Mouse (Mus musculus) neural tube, embryonic 15.5 days (tissue): ENCODE results near the gene Tsx. TPM values are rescaled to one million over a fixed set of nuclear protein-coding genes. Genes with fewer than 3 reads are reported as not detected.

Source experiments
- ATAC-seq: fragments of 200-750 bp; cut with Nextera tagmentation; 2 replicates; pipeline ENCODE4 v1.8.0; 2017; ENCODE audit warnings: mild to moderate bottlenecking, moderate TSS enrichment, moderate library complexity; ENCODE audit not compliant: low FRiP score
- H3K27ac ChIP-seq: fragments of 300-500 bp; sonication (generic); replicated peaks from 2 replicates; pipeline ENCODE4 v1.5.1; 2015; ENCODE audit warnings: mild to moderate bottlenecking, inconsistent platforms
- H3K27me3 ChIP-seq: fragments of 300-500 bp; sonication (generic); replicated peaks from 2 replicates; pipeline ENCODE4 v1.6.1; 2015; ENCODE audit warnings: inconsistent platforms
- H3K36me3 ChIP-seq: fragments of 300-500 bp; sonication (generic); 2 replicates; pipeline ENCODE4 v1.6.1; 2015; ENCODE audit warnings: inconsistent platforms
- H3K4me1 ChIP-seq: fragments of 300-500 bp; sonication (generic); 2 replicates; pipeline ENCODE4 v1.6.1; 2015; ENCODE audit warnings: inconsistent platforms
- H3K4me2 ChIP-seq: fragments of 300-500 bp; sonication (generic); 2 replicates; pipeline ENCODE4 v1.6.1; 2015; ENCODE audit warnings: inconsistent platforms, mild to moderate bottlenecking, moderate library complexity
- H3K4me3 ChIP-seq: fragments of 300-500 bp; sonication (generic); replicated peaks from 2 replicates; pipeline ENCODE4 v1.5.1; 2015; ENCODE audit warnings: mild to moderate bottlenecking, inconsistent platforms
- H3K9ac ChIP-seq: fragments of 300-500 bp; sonication (generic); replicated peaks from 2 replicates; pipeline ENCODE4 v1.6.1; 2015; ENCODE audit warnings: mild to moderate bottlenecking, inconsistent platforms
- H3K9me3 ChIP-seq: fragments of 300-500 bp; sonication (generic); replicated peaks from 2 replicates; pipeline ENCODE4 v1.6.1; 2016; ENCODE audit warnings: inconsistent platforms
- WGBS: fragments of 180-500 bp; shearing (Covaris S2); methylation state at CpG from one replicate; pipeline ENCODE4 v1.1.7; 2015; ENCODE audit warnings: mixed read lengths; 5-methylcytosine and 5-hydroxymethylcytosine counted together
- polyA plus RNA-seq: library from polyadenylated mRNA; unstranded; fragments of >200 nt; fragmentation: Nextera tagmentation; extraction: Ambion mirVana; gene quantifications from 2 replicates; pipeline ENCODE4 v1.2.1, GENCODE M21; 2015

Gene Tsx
- polyA plus RNA-seq, result 0.26 and 0.46 TPM in 2 replicates

GRCm38 (mm10) chrX:103414167-103414566 is at the start of gene Tsx:
Gene Tsx (plus strand): TSS chrX:103414467.
- H3K9ac ChIP-seq, result no peak within 1 kb of the TSS
- no peaks in the 10 kb centered on the region for H3K4me1 ChIP-seq
- no peak for ATAC-seq
- peaks cover 42% of the 10 kb centered on the region for H3K27me3 ChIP-seq
- H3K9me3 ChIP-seq, result no peaks in the 10 kb centered on the region
- 82% methylated on average over 5 of the region's 5 CpGs for WGBS
- no peak within 1 kb of the TSS for H3K4me3 ChIP-seq
- no peak within 1 kb of the TSS for H3K27ac ChIP-seq
- no peak within 1 kb of the TSS for H3K4me2 ChIP-seq
- no peaks in the 10 kb centered on the region for H3K36me3 ChIP-seq

- Histone ChIP-seq H3K9ac (no peak overlapping the region), H3K4me3 (no peak overlapping the region), H3K4me2 (no peak overlapping the region), H3K9me3 (no peaks in the 10 kb centered on the region), H3K36me3 (no peaks in the 10 kb centered on the region), H3K27ac (no peak overlapping the region), H3K4me1 (peaks cover 4% of the 10 kb centered on the region; the same call in 1 of the 2 replicates), H3K27me3 (peaks cover 7% of the 10 kb centered on the region; the same call in 1 of the 2 replicates)
- 42% methylated on average over 5 of the region's 5 CpGs for WGBS
- ATAC-seq, result peak; percentile 65; the same call in 1 of the 2 replicates
Observed at GRCm38 (mm10) chrX:103366201-103366600, 48.1 kb upstream of the Tsx start.

- WGBS, result 29% methylated on average over 3 of the region's 3 CpGs
- Histone ChIP-seq H3K9me3 (no peaks in the 10 kb centered on the region), H3K27ac (no peak overlapping the region), H3K9ac (no peak overlapping the region), H3K4me1 (peaks cover 4% of the 10 kb centered on the region; the same call in 1 of the 2 replicates), H3K4me2 (no peak overlapping the region), H3K27me3 (peaks cover 12% of the 10 kb centered on the region; the same call in 1 of the 2 replicates), H3K4me3 (no peak overlapping the region), H3K36me3 (no peaks in the 10 kb centered on the region)
- no peak for ATAC-seq
Observed at GRCm38 (mm10) chrX:103368650-103369049, 45.6 kb upstream of the Tsx start.

GRCm38 (mm10) chrX:103371221-103371620 is 43.0 kb upstream of the Tsx start:
- 73% methylated on average over 2 of the region's 2 CpGs for WGBS
- H3K27ac ChIP-seq, result no peak overlapping the region
- no peak overlapping the region for H3K9ac ChIP-seq
- H3K4me3 ChIP-seq, result no peak overlapping the region
- peaks cover 21% of the 10 kb centered on the region; the same call in 1 of the 2 replicates for H3K27me3 ChIP-seq
- no peak for ATAC-seq
- H3K4me1 ChIP-seq, result peaks cover 1% of the 10 kb centered on the region; the same call in 1 of the 2 replicates
- no peaks in the 10 kb centered on the region for H3K36me3 ChIP-seq
- H3K9me3 ChIP-seq, result no peaks in the 10 kb centered on the region
- no peak overlapping the region for H3K4me2 ChIP-seq

DNA sequence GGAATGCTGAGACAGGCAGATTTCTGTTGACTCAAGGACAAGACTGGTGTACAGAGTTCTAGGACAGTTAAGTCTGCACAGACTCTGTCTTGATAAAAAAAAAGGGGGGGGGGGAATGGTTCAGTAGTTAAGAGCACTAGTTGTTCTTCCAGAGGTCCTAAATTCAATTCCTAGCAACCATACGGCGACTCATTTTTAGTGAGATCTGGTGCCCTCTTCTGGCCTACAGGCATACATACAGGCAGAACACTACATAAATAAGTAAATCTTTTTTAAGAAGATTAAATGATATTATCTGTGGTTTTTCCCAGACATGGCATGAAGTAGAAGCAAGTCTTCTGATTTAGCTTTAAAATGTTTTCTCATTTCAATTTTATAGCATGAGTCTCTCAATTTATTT is 42.6 kb upstream of the Tsx start:
- no peak overlapping the region for H3K4me2 ChIP-seq
- 42% methylated on average over 2 of the region's 2 CpGs for WGBS
- no peak for ATAC-seq
- no peaks in the 10 kb centered on the region for H3K4me1 ChIP-seq
- H3K4me3 ChIP-seq, result no peak overlapping the region
- no peak overlapping the region for H3K9ac ChIP-seq
- no peak overlapping the region for H3K27ac ChIP-seq
- H3K9me3 ChIP-seq, result no peaks in the 10 kb centered on the region
- peaks cover 21% of the 10 kb centered on the region; the same call in 1 of the 2 replicates for H3K27me3 ChIP-seq
- no peaks in the 10 kb centered on the region for H3K36me3 ChIP-seq

GRCm38 (mm10) chrX:103374250-103374649 is 40.0 kb upstream of the Tsx start:
- ATAC-seq, result no peak
- no peaks in the 10 kb centered on the region for H3K9me3 ChIP-seq
- no peak overlapping the region for H3K27ac ChIP-seq
- no peak overlapping the region for H3K9ac ChIP-seq
- no peak overlapping the region for H3K4me2 ChIP-seq
- no peaks in the 10 kb centered on the region for H3K4me1 ChIP-seq
- H3K27me3 ChIP-seq, result peaks cover 22% of the 10 kb centered on the region; the same call in 1 of the 2 replicates
- H3K36me3 ChIP-seq, result no peaks in the 10 kb centered on the region
- no peak overlapping the region for H3K4me3 ChIP-seq
- 62% methylated on average over 5 of the region's 5 CpGs for WGBS

- Histone ChIP-seq H3K9me3 (no peaks in the 10 kb centered on the region), H3K27me3 (peaks cover 24% of the 10 kb centered on the region), H3K4me2 (no peak overlapping the region), H3K4me1 (no peaks in the 10 kb centered on the region), H3K36me3 (no peaks in the 10 kb centered on the region), H3K4me3 (no peak overlapping the region), H3K9ac (no peak overlapping the region), H3K27ac (no peak overlapping the region)
- WGBS, result 77% methylated on average over 3 of the region's 3 CpGs
- no peak for ATAC-seq
Observed at GRCm38 (mm10) chrX:103384528-103384927, 29.7 kb upstream of the Tsx start.

- Histone ChIP-seq H3K4me3 (no peak overlapping the region), H3K4me2 (no peak overlapping the region), H3K36me3 (no peaks in the 10 kb centered on the region), H3K9me3 (no peaks in the 10 kb centered on the region), H3K4me1 (no peaks in the 10 kb centered on the region), H3K27me3 (peaks cover 27% of the 10 kb centered on the region), H3K9ac (no peak overlapping the region), H3K27ac (no peak overlapping the region)
- ATAC-seq, result no peak
- 87% methylated on average over 3 of the region's 3 CpGs for WGBS
Observed at GRCm38 (mm10) chrX:103388131-103388530, 26.1 kb upstream of the Tsx start.

DNA sequence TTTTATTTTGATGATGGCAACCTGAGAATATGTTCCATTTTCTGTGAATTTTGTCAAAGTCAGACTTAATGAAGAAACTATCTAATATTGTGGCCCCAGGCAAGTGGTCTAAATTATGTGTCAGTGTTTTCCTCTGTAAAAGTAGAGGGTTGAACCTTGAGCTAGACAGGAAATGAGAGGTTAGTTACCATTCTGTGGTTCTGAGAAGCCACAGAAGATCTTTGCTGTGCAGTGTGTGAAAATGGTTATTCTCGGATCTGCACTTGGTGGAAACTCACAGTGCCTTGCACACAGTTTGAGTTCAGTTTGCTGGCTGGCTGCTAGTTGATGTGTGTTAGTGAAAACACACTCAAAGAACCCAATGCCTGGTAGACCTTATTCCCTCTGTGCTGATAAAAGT is 20.4 kb upstream of the Tsx start:
- no peak overlapping the region for H3K27ac ChIP-seq
- H3K36me3 ChIP-seq, result no peaks in the 10 kb centered on the region
- H3K4me2 ChIP-seq, result no peak overlapping the region
- H3K27me3 ChIP-seq, result peaks cover 21% of the 10 kb centered on the region
- H3K4me1 ChIP-seq, result no peaks in the 10 kb centered on the region
- no peak overlapping the region for H3K9ac ChIP-seq
- ATAC-seq, result no peak
- WGBS, result 89% methylated on average over 1 of the region's 1 CpGs
- no peaks in the 10 kb centered on the region for H3K9me3 ChIP-seq
- no peak overlapping the region for H3K4me3 ChIP-seq

DNA sequence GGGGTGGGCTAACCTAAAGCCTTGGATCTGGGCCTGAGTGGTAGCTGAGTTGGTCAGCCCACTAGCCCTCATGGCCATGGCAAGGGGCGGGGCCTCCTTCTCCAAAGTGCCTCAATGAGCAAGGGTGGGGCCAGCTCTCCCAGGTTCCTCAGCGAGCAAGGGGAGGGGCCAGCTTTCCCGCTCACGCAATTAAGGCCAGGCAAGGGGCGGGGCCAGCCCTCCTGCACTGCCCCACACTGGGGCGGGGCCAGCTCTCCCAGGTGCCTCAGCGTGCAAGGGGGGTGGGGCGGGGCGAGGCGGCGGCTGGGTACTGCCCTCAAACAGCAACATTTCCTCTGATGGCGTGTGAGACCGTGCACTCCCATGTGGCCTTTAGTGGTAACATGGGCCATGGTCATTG is 9.2 kb upstream of the Tsx start:
- WGBS, result 31% methylated on average over 11 of the region's 13 CpGs
- no peak overlapping the region for H3K27ac ChIP-seq
- H3K4me1 ChIP-seq, result no peaks in the 10 kb centered on the region
- H3K27me3 ChIP-seq, result peaks cover 35% of the 10 kb centered on the region
- H3K4me2 ChIP-seq, result no peak overlapping the region
- ATAC-seq, result no peak
- H3K4me3 ChIP-seq, result no peak overlapping the region
- no peaks in the 10 kb centered on the region for H3K9me3 ChIP-seq
- no peak overlapping the region for H3K9ac ChIP-seq
- no peaks in the 10 kb centered on the region for H3K36me3 ChIP-seq

GRCm38 (mm10) chrX:103421710-103422109 is 7.4 kb downstream of the Tsx start, which contains the start of gene Gm26992:
Gene Gm26992 (plus strand): TSS chrX:103422010.
- no peak for ATAC-seq
- H3K4me3 ChIP-seq, result no peak within 1 kb of the TSS
- no peak within 1 kb of the TSS for H3K4me2 ChIP-seq
- no peaks in the 10 kb centered on the region for H3K9me3 ChIP-seq
- no peak within 1 kb of the TSS for H3K9ac ChIP-seq
- WGBS, result 85% methylated on average over 2 of the region's 2 CpGs
- H3K36me3 ChIP-seq, result no peaks in the 10 kb centered on the region
- peaks cover 25% of the 10 kb centered on the region for H3K27me3 ChIP-seq
- no peak within 1 kb of the TSS for H3K27ac ChIP-seq
- H3K4me1 ChIP-seq, result no peaks in the 10 kb centered on the region

DNA sequence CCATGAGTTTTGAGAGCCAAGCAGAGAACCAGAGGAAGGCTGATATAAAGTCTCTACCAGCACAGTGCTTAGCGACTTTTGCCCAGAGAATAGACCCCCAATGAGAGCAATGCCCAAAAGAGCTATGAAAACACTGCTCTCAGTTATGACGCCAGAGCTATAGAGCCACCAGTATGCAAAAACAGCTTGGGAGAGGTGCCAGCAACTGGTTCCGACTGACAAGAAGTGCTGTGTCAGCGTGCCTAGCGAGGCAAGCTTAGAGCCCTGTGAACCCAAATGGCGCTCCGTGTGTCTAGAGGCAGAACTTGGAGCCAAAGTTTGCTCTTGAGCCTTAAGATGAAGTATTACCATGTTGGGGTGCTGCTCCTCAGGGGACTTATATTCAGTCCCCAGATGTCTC is 13.4 kb downstream of the Tsx start:
- WGBS, result 79% methylated on average over 7 of the region's 7 CpGs
- Histone ChIP-seq H3K9me3 (no peaks in the 10 kb centered on the region), H3K36me3 (no peaks in the 10 kb centered on the region), H3K4me2 (no peak overlapping the region), H3K4me3 (no peak overlapping the region), H3K9ac (no peak overlapping the region), H3K4me1 (no peaks in the 10 kb centered on the region), H3K27ac (no peak overlapping the region), H3K27me3 (peaks cover 23% of the 10 kb centered on the region; the same call in 1 of the 2 replicates)
- no peak for ATAC-seq
